In the genomic region with DNA sequence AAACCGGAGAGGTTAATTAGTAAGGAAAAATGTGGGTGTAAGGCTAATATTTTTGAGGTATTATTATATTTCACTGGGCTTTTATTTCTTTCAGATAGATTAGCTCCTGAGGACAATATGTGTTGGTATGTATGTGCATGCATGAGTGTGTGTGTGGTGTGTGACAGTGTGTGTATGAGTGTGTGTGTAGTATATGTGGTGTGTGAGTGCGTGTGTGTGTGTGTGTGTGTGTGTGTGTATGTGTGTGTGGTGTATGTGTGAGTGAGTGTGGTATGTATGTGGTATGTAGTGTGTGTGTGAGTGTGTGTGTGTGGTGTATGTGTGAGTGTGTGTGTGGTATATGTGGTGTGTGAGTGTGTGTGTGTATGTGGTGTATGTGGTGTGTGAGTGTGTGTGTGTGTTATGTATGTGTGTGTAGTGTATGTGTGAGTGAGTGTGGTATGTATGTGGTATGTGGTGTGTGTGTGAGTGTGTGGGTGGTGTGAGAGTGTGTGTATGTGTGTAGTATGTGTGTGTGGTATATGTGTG, we compare ENCODE assay signal across 12 mouse cellular contexts. TPM values are rescaled to one million over a fixed set of nuclear protein-coding genes. Genes with fewer than 3 reads are reported as not detected.
DNase-seq lines count a peak whose midpoint lies in the region; ATAC-seq lines count a peak whose summit lies in the region.
"Had no signal": no experiment of that assay in that cellular context is flagged by ENCODE, and none has a peak within 500 bp of the region (broad histone marks: within the 10 kb centered on the region; RNA-seq: fewer than 3 reads in every experiment).

No protein-coding gene starts in this region.

- H3K4me2 ChIP-seq in kidney, embryonic 14.5 days (replicated peaks; ENCODE audit: low read depth, low read length): no peak overlapping the region
- H3K4me2 ChIP-seq in kidney, embryonic 15.5 days: no peak overlapping the region
- H3K4me2 ChIP-seq in embryonic facial prominence, embryonic 13.5 days: no peak overlapping the region
- no peak overlapping the region; the same call in 1 of the 2 replicates for H3K4me2 ChIP-seq in forebrain, embryonic 14.5 days (ENCODE audit: low read length)
- H3K4me2 ChIP-seq in midbrain, embryonic 13.5 days (replicated peaks): no peak overlapping the region

- no peak overlapping the region for H3K27ac ChIP-seq in kidney, embryonic 14.5 days (ENCODE audit: low read depth, low read length)
- no peak overlapping the region for H3K27ac ChIP-seq in kidney, embryonic 15.5 days
- H3K27ac ChIP-seq in embryonic facial prominence, embryonic 13.5 days: no peak overlapping the region
- no peak overlapping the region for H3K27ac ChIP-seq in forebrain, embryonic 14.5 days (ENCODE audit: low read depth, low read length)
- H3K27ac ChIP-seq in midbrain, embryonic 13.5 days: peak overlapping the region; percentile 22; the same call in 1 of the 2 replicates
- H3K27ac ChIP-seq: embryonic facial prominence, embryonic 15.5 days; neural tube, embryonic 12.5 days had no signal

- 83% methylated on average over 2 of the region's 2 CpGs for WGBS in kidney, embryonic 14.5 days
- WGBS in kidney, embryonic 15.5 days: 77% methylated on average over 2 of the region's 2 CpGs
- 87% methylated on average over 2 of the region's 2 CpGs for whole genome bisulfite sequencing in embryonic facial prominence, embryonic 13.5 days
- 59% methylated on average over 2 of the region's 2 CpGs for WGBS in forebrain, embryonic 14.5 days
- WGBS in midbrain, embryonic 13.5 days: 83% methylated on average over 2 of the region's 2 CpGs

- no peaks in the 10 kb centered on the region; the same call in 1 of the 2 replicates for H3K27me3 ChIP-seq in kidney, embryonic 14.5 days (ENCODE audit: control insufficient read depth, insufficient read depth, low read length)
- H3K27me3 ChIP-seq in kidney, embryonic 15.5 days: peaks cover 13% of the 10 kb centered on the region; the same call in 1 of the 2 replicates
- H3K27me3 ChIP-seq in embryonic facial prominence, embryonic 13.5 days: peaks cover 25% of the 10 kb centered on the region
- no peaks in the 10 kb centered on the region for H3K27me3 ChIP-seq in forebrain, embryonic 14.5 days (replicated peaks; ENCODE audit: control insufficient read depth, insufficient read depth, low read length)
- H3K27me3 ChIP-seq in midbrain, embryonic 13.5 days: peaks cover 5% of the 10 kb centered on the region; the same call in 1 of the 2 replicates
- H3K27me3 ChIP-seq: embryonic facial prominence, embryonic 15.5 days; neural tube, embryonic 12.5 days had no signal

- H3K9ac ChIP-seq in kidney, embryonic 14.5 days (ENCODE audit: low read depth, low read length): no peak overlapping the region
- H3K9ac ChIP-seq in kidney, embryonic 15.5 days: no peak overlapping the region
- H3K9ac ChIP-seq in embryonic facial prominence, embryonic 13.5 days: no peak overlapping the region
- no peak overlapping the region for H3K9ac ChIP-seq in forebrain, embryonic 14.5 days (ENCODE audit: low read length)
- H3K9ac ChIP-seq in midbrain, embryonic 13.5 days (replicated peaks): no peak overlapping the region
- H3K9ac ChIP-seq: embryonic facial prominence, embryonic 15.5 days had no signal

- H3K36me3 ChIP-seq in kidney, embryonic 14.5 days (ENCODE audit: control insufficient read depth, insufficient read depth, low read length): no peaks in the 10 kb centered on the region
- no peaks in the 10 kb centered on the region for H3K36me3 ChIP-seq in kidney, embryonic 15.5 days
- no peaks in the 10 kb centered on the region for H3K36me3 ChIP-seq in embryonic facial prominence, embryonic 13.5 days
- no peaks in the 10 kb centered on the region for H3K36me3 ChIP-seq in forebrain, embryonic 14.5 days (ENCODE audit: control insufficient read depth, insufficient read depth, low read length)
- H3K36me3 ChIP-seq in midbrain, embryonic 13.5 days: no peaks in the 10 kb centered on the region
- H3K36me3 ChIP-seq: embryonic facial prominence, embryonic 15.5 days; G1E; neural tube, embryonic 12.5 days had no signal

- intact Hi-C loops in left cerebral cortex, postnatal 25 days (cut with DNase I): no loop called here

- H3K4me3 ChIP-seq in kidney, embryonic 14.5 days (ENCODE audit: low read length): no peak overlapping the region
- no peak overlapping the region for H3K4me3 ChIP-seq in kidney, embryonic 15.5 days (replicated peaks)
- no peak overlapping the region for H3K4me3 ChIP-seq in embryonic facial prominence, embryonic 13.5 days
- no peak overlapping the region for H3K4me3 ChIP-seq in forebrain, embryonic 14.5 days (ENCODE audit: low read depth, low read length)
- H3K4me3 ChIP-seq in midbrain, embryonic 13.5 days (replicated peaks): no peak overlapping the region
- H3K4me3 ChIP-seq: embryonic facial prominence, embryonic 15.5 days had no signal

- ATAC-seq in kidney, embryonic 14.5 days (ENCODE audit: low FRiP score, low TSS enrichment): peak; percentile 40; the same call in 1 of the 2 replicates
- ATAC-seq in kidney, embryonic 15.5 days (replicated peaks; ENCODE audit: low FRiP score): no peak
- ATAC-seq in embryonic facial prominence, embryonic 13.5 days (ENCODE audit: insufficient number of reproducible peaks, insufficient read depth, low FRiP score, low TSS enrichment, low read depth): 0 out of 2 replicates have a peak, but pooled peaks have one; percentile 48
- ATAC-seq in forebrain, embryonic 14.5 days: peak; percentile 27; the same call in 1 of the 2 replicates
- ATAC-seq in midbrain, embryonic 13.5 days: peak; percentile 62

- no peak for DNase-seq in forebrain, embryonic 14.5 days (ENCODE audit: low spot score)
- no peak for DNase-seq in left cerebral cortex, postnatal 25 days (ENCODE audit: low spot score in 2 of 2)
- no peak for DNase-seq in kidney, adult 9 months
- DNase-seq: lung, adult 18-20 months; right cerebral cortex, adult 18-20 months had no signal

- H3K4me1 ChIP-seq in kidney, embryonic 14.5 days (ENCODE audit: control insufficient read depth, insufficient read depth, low read length): peaks cover 7% of the 10 kb centered on the region; the same call in 1 of the 2 replicates
- H3K4me1 ChIP-seq in kidney, embryonic 15.5 days: peaks cover 6% of the 10 kb centered on the region; the same call in 1 of the 2 replicates
- peaks cover 9% of the 10 kb centered on the region for H3K4me1 ChIP-seq in embryonic facial prominence, embryonic 13.5 days
- H3K4me1 ChIP-seq in forebrain, embryonic 14.5 days (ENCODE audit: control insufficient read depth, insufficient read depth, low read length): peaks cover 8% of the 10 kb centered on the region; the same call in 1 of the 2 replicates
- H3K4me1 ChIP-seq in midbrain, embryonic 13.5 days (replicated peaks): peaks cover 14% of the 10 kb centered on the region

- no peaks in the 10 kb centered on the region for H3K9me3 ChIP-seq in kidney, embryonic 14.5 days (ENCODE audit: control insufficient read depth, low read length)
- H3K9me3 ChIP-seq in kidney, embryonic 15.5 days (replicated peaks): no peaks in the 10 kb centered on the region
- no peaks in the 10 kb centered on the region for H3K9me3 ChIP-seq in embryonic facial prominence, embryonic 13.5 days
- H3K9me3 ChIP-seq in forebrain, embryonic 14.5 days (replicated peaks; ENCODE audit: control insufficient read depth, low read length): no peaks in the 10 kb centered on the region
- H3K9me3 ChIP-seq in midbrain, embryonic 13.5 days: no peaks in the 10 kb centered on the region
- H3K9me3 ChIP-seq: embryonic facial prominence, embryonic 15.5 days; G1E; neural tube, embryonic 12.5 days had no signal

RNA-seq across cellular contexts. Expression of a gene that starts 16.4 kb away (rescaled TPM):
- polyA plus RNA-seq in kidney, embryonic 14.5 days (2014; fragmentation: Nextera tagmentation; extraction: Ambion mirVana): 9.5 and 12.1 TPM in 2 replicates
- polyA plus RNA-seq in kidney, embryonic 15.5 days (2015; fragmentation: Nextera tagmentation; extraction: Ambion mirVana): 7.6 and 7.9 TPM in 2 replicates
- 6.6 and 7.3 TPM in 2 replicates for polyA plus RNA-seq in embryonic facial prominence, embryonic 13.5 days (2015; fragmentation: Nextera tagmentation; extraction: Ambion mirVana)
- polyA plus RNA-seq in forebrain, embryonic 14.5 days (2014; fragmentation: Nextera tagmentation; extraction: Ambion mirVana): 4.8 and 5.1 TPM in 2 replicates
- 4.9 and 5.7 TPM in 2 replicates for polyA plus RNA-seq in midbrain, embryonic 13.5 days (2015; fragmentation: Nextera tagmentation; extraction: Ambion mirVana)
- total RNA-seq in left cerebral cortex, postnatal 25 days (2021): 1 to 10 TPM; 8.9 to 9.2 TPM

RNA-seq across cellular contexts. Expression of a gene that starts 51.7 kb away (rescaled TPM):
- 0.31 and 0.57 TPM in 2 replicates for polyA plus RNA-seq in kidney, embryonic 14.5 days (2014; fragmentation: Nextera tagmentation; extraction: Ambion mirVana)
- polyA plus RNA-seq in kidney, embryonic 15.5 days (2015; fragmentation: Nextera tagmentation; extraction: Ambion mirVana): 0.83 and 1.0 TPM in 2 replicates
- 0.06 TPM in 2 replicates for polyA plus RNA-seq in embryonic facial prominence, embryonic 13.5 days (2015; fragmentation: Nextera tagmentation; extraction: Ambion mirVana)
- polyA plus RNA-seq in forebrain, embryonic 14.5 days (2014; fragmentation: Nextera tagmentation; extraction: Ambion mirVana): 1.5 and 1.6 TPM in 2 replicates
- polyA plus RNA-seq in midbrain, embryonic 13.5 days (2015; fragmentation: Nextera tagmentation; extraction: Ambion mirVana): 0.98 TPM in 2 replicates
- total RNA-seq in left cerebral cortex, postnatal 25 days (2021): 10 to 100 TPM; 85.4 to 99.8 TPM
- polyA plus RNA-seq: G1E had no signal
